Mouse (Mus musculus) midbrain, embryonic 13.5 days (tissue): ENCODE measurements at regions not wholly inside any gene's neighbourhood (a gene's known extent, or its start where the extent isn't known, plus 50 kb on each side); places are given as distances from the start of the nearest gene placed in this dataset.
A peak's percentile ranks its signal among the peaks of the same experiment; 100 is the strongest.

Source experiments
- ATAC-seq: fragments of 200-750 bp; cut with Nextera tagmentation; 2 replicates; pipeline ENCODE4 v1.8.0; 2017; ENCODE audit warnings: mild to moderate bottlenecking, moderate TSS enrichment, moderate library complexity
- H3K27ac ChIP-seq: fragments of 300-500 bp; sonication (generic); 2 replicates; pipeline ENCODE4 v1.5.1; 2015; ENCODE audit warnings: inconsistent platforms, mild to moderate bottlenecking, moderate library complexity
- H3K27me3 ChIP-seq: fragments of 300-500 bp; sonication (generic); 2 replicates; pipeline ENCODE4 v1.6.1; 2015; ENCODE audit warnings: mild to moderate bottlenecking, inconsistent platforms
- H3K36me3 ChIP-seq: fragments of 300-500 bp; sonication (generic); 2 replicates; pipeline ENCODE4 v1.6.1; 2015; ENCODE audit warnings: mild to moderate bottlenecking, inconsistent platforms
- H3K4me1 ChIP-seq: fragments of 300-500 bp; sonication (generic); replicated peaks from 2 replicates; pipeline ENCODE4 v1.6.1; 2015; ENCODE audit warnings: inconsistent platforms
- H3K4me2 ChIP-seq: fragments of 300-500 bp; sonication (generic); replicated peaks from 2 replicates; pipeline ENCODE4 v1.6.1; 2015; ENCODE audit warnings: moderate library complexity, mild to moderate bottlenecking, inconsistent platforms
- H3K4me3 ChIP-seq: fragments of 300-500 bp; sonication (generic); replicated peaks from 2 replicates; pipeline ENCODE4 v1.5.1; 2015; ENCODE audit warnings: mild to moderate bottlenecking, inconsistent platforms
- H3K9ac ChIP-seq: fragments of 300-500 bp; sonication (generic); replicated peaks from 2 replicates; pipeline ENCODE4 v1.6.1; 2015; ENCODE audit warnings: mild to moderate bottlenecking, inconsistent platforms
- H3K9me3 ChIP-seq: fragments of 300-500 bp; sonication (generic); 2 replicates; pipeline ENCODE4 v1.6.1; 2016; ENCODE audit warnings: mild to moderate bottlenecking, inconsistent platforms
- WGBS: fragments of 180-500 bp; shearing (Covaris S2); methylation state at CpG from one replicate; pipeline ENCODE4 v1.1.7; 2015; 5-methylcytosine and 5-hydroxymethylcytosine counted together

- H3K4me3 ChIP-seq, result no peak overlapping the region
- H3K4me2 ChIP-seq, result no peak overlapping the region
- no peaks in the 10 kb centered on the region for H3K9me3 ChIP-seq
- no peaks in the 10 kb centered on the region for H3K27me3 ChIP-seq
- no peak overlapping the region for H3K9ac ChIP-seq
- H3K27ac ChIP-seq, result no peak overlapping the region
- ATAC-seq, result no peak
- no peaks in the 10 kb centered on the region for H3K36me3 ChIP-seq
- no peaks in the 10 kb centered on the region for H3K4me1 ChIP-seq
Observed at GRCm38 (mm10) chrX:156598070-156598469, 817.0 kb downstream of the Phex start.

DNA sequence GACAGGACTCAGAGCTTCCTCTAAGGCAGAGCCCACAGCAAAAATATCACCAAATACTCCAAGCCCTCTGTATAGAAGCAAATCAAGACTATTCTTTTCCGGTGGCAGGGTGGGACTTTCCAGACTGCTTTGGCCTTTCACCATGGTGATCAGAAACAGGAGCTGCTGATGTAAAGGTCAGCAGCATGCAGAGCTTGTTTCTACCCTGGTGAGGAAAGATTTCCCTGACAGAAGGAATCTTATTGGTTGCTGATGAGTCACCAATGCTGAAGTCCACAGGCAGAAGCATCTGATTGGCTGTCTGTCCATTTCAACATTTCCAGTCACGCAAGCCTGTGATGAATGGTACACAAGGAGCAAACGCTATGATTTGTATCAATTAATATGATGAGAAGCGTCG lies 820.4 kb downstream of the Phex start:
- ATAC-seq, result 0 out of 2 replicates have a peak, but pooled peaks have one; percentile 27
- H3K9ac ChIP-seq, result no peak overlapping the region
- no peak overlapping the region for H3K27ac ChIP-seq
- 71% methylated on average over 5 of the region's 5 CpGs for WGBS
- H3K4me2 ChIP-seq, result no peak overlapping the region
- H3K27me3 ChIP-seq, result no peaks in the 10 kb centered on the region
- no peaks in the 10 kb centered on the region for H3K36me3 ChIP-seq
- H3K4me3 ChIP-seq, result no peak overlapping the region
- H3K9me3 ChIP-seq, result no peaks in the 10 kb centered on the region
- no peaks in the 10 kb centered on the region for H3K4me1 ChIP-seq
